Mouse (Mus musculus) gastrocnemius, postnatal 14 days (tissue): ENCODE results near the gene Rmdn3. TPM values are rescaled to one million over a fixed set of nuclear protein-coding genes. Genes with fewer than 3 reads are reported as not detected.

ENCODE experiments used
- DNase-seq: peaks from one replicate; pipeline ENCODE4 v3.0.0; 2021; ENCODE audit warnings: mixed read lengths
- intact Hi-C: fragments of 180-260 bp; cut with DNase I; formaldehyde crosslinking; loops from one replicate; pipeline ENCODE4 v1.15.1; 2025; ENCODE audit warnings: low total_unique reads
- total RNA-seq, 2 experiments: library from RNA; stranded (reverse); gene quantifications; 2 replicates each; pipeline ENCODE4 v1.2.3; 2021

Gene Rmdn3
- total RNA-seq, 2 experiments from 2014 or later, result 4.8 to 5.5 TPM

- intact Hi-C loops, result no loop called here
- no peak for DNase-seq
These were observed 43.5 kb downstream of the Rmdn3 start for GRCm38 (mm10) chr2:119113121-119113925.

DNA sequence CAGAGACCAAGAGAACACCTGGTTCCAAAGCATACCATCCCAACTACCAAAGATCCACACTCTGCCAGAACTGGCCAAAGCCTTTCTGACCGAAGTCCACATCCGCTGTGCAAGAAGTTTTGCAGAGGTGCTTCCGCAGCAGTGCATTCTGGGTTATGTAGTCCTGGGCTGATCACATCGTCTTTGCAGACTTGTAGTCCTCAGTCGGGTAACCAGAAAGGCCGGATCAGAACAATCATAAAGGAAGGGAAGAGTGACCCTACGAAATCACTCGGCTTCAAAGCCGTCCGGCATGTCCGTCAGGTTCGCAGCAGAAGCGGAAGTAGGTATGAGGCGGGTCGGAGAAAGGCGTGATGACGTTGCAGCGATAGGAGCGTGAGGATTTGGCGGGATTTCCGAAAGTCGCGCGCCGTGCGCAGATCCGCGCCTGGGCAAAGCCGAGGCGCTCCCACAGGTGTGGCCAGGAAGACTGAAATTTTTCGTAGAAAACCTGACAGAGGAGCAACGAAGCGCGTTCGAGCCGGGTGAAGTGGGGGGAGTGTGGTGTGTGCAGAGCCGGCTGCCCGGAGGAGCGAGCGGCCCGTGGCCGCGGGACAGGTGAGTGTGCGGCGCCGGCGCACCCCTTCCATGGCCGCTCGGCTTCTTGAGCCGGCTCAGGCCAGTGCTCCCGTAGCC, 44.3 kb downstream of the Rmdn3 start, which contains the start of gene Rad51:
Rad51 (plus strand) TSS at position 356 of the 675 bp plus-strand sequence.
- DNase-seq, result peak; percentile 81
- intact Hi-C loops, result no loop called here

- DNase-seq, result no peak
- intact Hi-C loops, result no loop called here
These were observed 45.8 kb downstream of the Rmdn3 start for GRCm38 (mm10) chr2:119111060-119111459.

DNA sequence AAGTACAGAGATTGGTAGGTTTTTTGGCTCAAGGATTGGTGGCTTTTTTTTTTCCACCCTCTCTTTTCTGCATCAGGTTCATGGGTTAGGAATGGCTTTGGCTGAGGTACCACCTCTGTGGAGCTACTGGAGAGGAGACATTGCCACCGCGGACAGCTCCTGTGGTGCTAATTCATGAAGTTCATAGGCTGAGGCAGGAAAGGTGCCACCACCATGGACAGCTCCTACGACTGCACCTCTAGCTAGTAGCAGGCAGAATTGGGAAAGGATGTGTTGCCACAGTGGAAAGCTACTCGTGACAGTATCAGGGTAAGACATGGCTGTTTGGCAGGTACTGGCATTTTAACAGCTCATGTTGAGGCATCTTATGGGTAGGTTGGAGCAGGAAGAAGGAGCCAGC, 48.3 kb downstream of the Rmdn3 start:
- no peak for DNase-seq

DNA sequence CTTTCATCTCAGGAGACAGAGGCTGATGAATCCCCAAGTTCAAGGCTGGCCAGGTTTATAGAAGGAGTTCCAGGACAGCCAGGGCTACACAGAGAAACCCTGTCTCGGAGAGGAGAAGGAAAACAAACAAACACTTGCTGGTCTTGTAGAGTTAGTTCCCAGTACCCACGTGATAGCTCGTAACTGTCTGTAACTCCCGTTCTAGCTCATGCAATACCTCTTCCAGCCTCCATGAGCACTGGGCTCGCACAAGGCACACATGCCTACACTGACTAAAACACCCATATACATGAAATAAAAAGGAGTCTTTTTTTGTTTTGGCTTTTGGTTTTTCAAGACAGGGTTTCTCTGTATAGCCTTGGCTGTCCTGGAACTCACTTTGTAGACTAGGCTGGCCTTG, 50.3 kb downstream of the Rmdn3 start:
- intact Hi-C loops, result no loop called here
- DNase-seq, result no peak

More for the DNA sequence above, 48.3 kb downstream of the Rmdn3 start:
- intact Hi-C loops, result no loop called here

DNA sequence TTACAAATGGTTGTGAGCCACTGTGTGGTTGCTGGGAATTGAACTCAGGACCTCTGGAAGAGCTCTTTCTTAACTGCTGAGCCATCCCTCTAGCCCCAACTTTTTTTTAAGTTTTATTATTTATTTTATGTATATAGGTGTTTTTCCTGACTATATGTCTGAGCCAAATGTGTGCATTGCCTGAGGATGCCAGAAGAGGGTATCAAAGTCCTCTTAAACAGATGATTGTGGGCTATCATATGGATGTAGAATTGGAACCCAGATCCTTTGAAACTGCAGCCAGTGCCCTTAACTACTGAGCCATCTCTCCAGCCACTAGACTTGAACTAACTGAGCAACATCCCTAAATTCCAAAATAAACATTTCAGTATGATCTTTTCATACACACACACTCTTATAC, 55.3 kb downstream of the Rmdn3 start:
- no peak for DNase-seq
- intact Hi-C loops, result no loop called here

Other genes with a start within 250 kb of the Rmdn3 start
- gene Chst14, start 230.5 kb downstream of the Rmdn3 start, total RNA-seq, result 1 to 10 TPM; 5.8 to 6.2 TPM
- 1 to 10 TPM; 5.6 to 6.2 TPM for gene Ccdc32, start 127.6 kb downstream of the Rmdn3 start, total RNA-seq
- gene Rpusd2, start 122.2 kb downstream of the Rmdn3 start, total RNA-seq, result 1 to 10 TPM; 2.7 to 3.5 TPM
- 1 to 10 TPM; 2.2 to 2.3 TPM for gene Knl1, start 109.9 kb downstream of the Rmdn3 start, total RNA-seq
- gene Rad51, start 44.2 kb downstream of the Rmdn3 start, total RNA-seq, result 1 to 10 TPM; 2.6 to 3.1 TPM
- under 1 TPM in 1 of 2 experiments, not detected in 1; 0.57 TPM for gene Gchfr, start 10.7 kb upstream of the Rmdn3 start, total RNA-seq
- under 1 TPM in 1 of 2 experiments, not detected in 1; 0.06 TPM for gene Gm14137, start 17.5 kb upstream of the Rmdn3 start, total RNA-seq
- 10 to 100 TPM; 10.6 to 11.6 TPM for gene Zfyve19, start 51.6 kb upstream of the Rmdn3 start, total RNA-seq
- 1 to 10 TPM; 8.2 to 8.9 TPM for gene Dnajc17, start 51.8 kb upstream of the Rmdn3 start, total RNA-seq
- not detected for gene Ppp1r14d, start 72.9 kb upstream of the Rmdn3 start, total RNA-seq
- under 1 TPM in 1 of 2 experiments, not detected in 1; 0.64 TPM for gene Spint1, start 80.3 kb upstream of the Rmdn3 start, total RNA-seq
- gene Rhov, start 114.2 kb upstream of the Rmdn3 start, total RNA-seq, result not detected
- 1 to 10 TPM; 8.3 to 8.9 TPM for gene Vps18, start 131.7 kb upstream of the Rmdn3 start, total RNA-seq
- 10 to 100 TPM; 10.4 to 12.9 TPM for gene Dll4, start 168.8 kb upstream of the Rmdn3 start, total RNA-seq
- 10 to 100 TPM; 10.5 to 47.4 TPM for gene Chac1, start 194.2 kb upstream of the Rmdn3 start, total RNA-seq